Mouse (Mus musculus) midbrain, embryonic 14.5 days (tissue): ENCODE data around the gene Dusp13. TPM values are rescaled to one million over a fixed set of nuclear protein-coding genes. Genes with fewer than 3 reads are reported as not detected.

Experiments
- ATAC-seq: fragments of 200-750 bp; cut with Nextera tagmentation; 2 replicates; pipeline ENCODE4 v1.8.0; 2017; ENCODE audit warnings: moderate number of reproducible peaks, moderate library complexity; ENCODE audit not compliant: low FRiP score, low TSS enrichment
- DNase-seq: peaks from one replicate; pipeline ENCODE4 v3.0.0-alpha.2; 2015
- H3K27ac ChIP-seq: fragments of 300-500 bp; sonication (generic); replicated peaks from 2 replicates; pipeline ENCODE4 v1.5.1; 2014; ENCODE audit warnings: mild to moderate bottlenecking, low read depth, low read length, moderate library complexity
- H3K27me3 ChIP-seq: fragments of 300-500 bp; sonication (generic); 2 replicates; pipeline ENCODE4 v1.6.1; 2014; ENCODE audit warnings: low read length, control low read depth, mixed read lengths; ENCODE audit not compliant: control insufficient read depth, insufficient read depth
- H3K36me3 ChIP-seq: fragments of 300-500 bp; sonication (generic); 2 replicates; pipeline ENCODE4 v1.6.1; 2014; ENCODE audit warnings: low read length, control low read depth; ENCODE audit not compliant: control insufficient read depth, insufficient read depth
- H3K4me1 ChIP-seq: fragments of 300-500 bp; sonication (generic); 2 replicates; pipeline ENCODE4 v1.6.1; 2014; ENCODE audit warnings: mild to moderate bottlenecking, antibody characterized with exemption, low read length, control low read depth; ENCODE audit not compliant: control insufficient read depth, insufficient read depth
- H3K4me2 ChIP-seq: fragments of 300-500 bp; sonication (generic); 2 replicates; pipeline ENCODE4 v1.6.1; 2014; ENCODE audit warnings: mild to moderate bottlenecking, low read length, moderate library complexity
- H3K4me3 ChIP-seq: fragments of 300-500 bp; sonication (generic); replicated peaks from 2 replicates; pipeline ENCODE4 v1.5.1; 2014; ENCODE audit warnings: low read depth, low read length
- H3K9ac ChIP-seq: fragments of 300-500 bp; sonication (generic); replicated peaks from 2 replicates; pipeline ENCODE4 v1.6.1; 2014; ENCODE audit warnings: mild to moderate bottlenecking, low read length, moderate library complexity
- H3K9me3 ChIP-seq: fragments of 300-500 bp; sonication (generic); 2 replicates; pipeline ENCODE4 v1.6.1; 2016; ENCODE audit warnings: low read length, control low read depth, mixed read lengths; ENCODE audit not compliant: control insufficient read depth
- WGBS: fragments of 180-500 bp; shearing (Covaris S2); extraction: QIAGEN DNeasy Blood & Tissue Kit; methylation state at CpG from one replicate; pipeline ENCODE4 v1.1.7; 2014; 5-methylcytosine and 5-hydroxymethylcytosine counted together
- polyA plus RNA-seq: library from polyadenylated mRNA; unstranded; fragments of >200 nt; fragmentation: Nextera tagmentation; extraction: Ambion mirVana; gene quantifications from 2 replicates; pipeline ENCODE4 v1.2.1, GENCODE M21; 2014

Gene Dusp13
- polyA plus RNA-seq, 1 experiment from 2014 or later = not detected

- no peak overlapping the region for H3K27ac ChIP-seq
- no peaks in the 10 kb centered on the region for H3K27me3 ChIP-seq
- no peak overlapping the region for H3K9ac ChIP-seq
- 54% methylated on average over 2 of the region's 2 CpGs for WGBS
- peaks cover 14% of the 10 kb centered on the region for H3K36me3 ChIP-seq
- no peak overlapping the region for H3K4me2 ChIP-seq
- no peak for ATAC-seq
- no peak overlapping the region for H3K4me3 ChIP-seq
- no peaks in the 10 kb centered on the region; the same call in 1 of the 2 replicates for H3K4me1 ChIP-seq
- no peaks in the 10 kb centered on the region for H3K9me3 ChIP-seq
- DNase-seq = no peak
Measured at GRCm38 (mm10) chr14:21773946-21774345, 23.0 kb upstream of the Dusp13 start.

- Histone ChIP-seq H3K27me3 (no peaks in the 10 kb centered on the region), H3K9me3 (no peaks in the 10 kb centered on the region), H3K4me3 (no peak overlapping the region), H3K9ac (no peak overlapping the region), H3K27ac (no peak overlapping the region), H3K36me3 (peaks cover 12% of the 10 kb centered on the region), H3K4me2 (no peak overlapping the region), H3K4me1 (no peaks in the 10 kb centered on the region; the same call in 1 of the 2 replicates)
- 75% methylated on average over 11 of the region's 11 CpGs for WGBS
- no peak for ATAC-seq
- no peak for DNase-seq
Measured at GRCm38 (mm10) chr14:21772506-21773281, 21.7 kb upstream of the Dusp13 start.

- no peak overlapping the region for H3K9ac ChIP-seq
- H3K4me3 ChIP-seq = no peak overlapping the region
- no peak overlapping the region for H3K27ac ChIP-seq
- ATAC-seq = no peak
- H3K4me1 ChIP-seq = no peaks in the 10 kb centered on the region; the same call in 1 of the 2 replicates
- no peaks in the 10 kb centered on the region for H3K27me3 ChIP-seq
- no peaks in the 10 kb centered on the region for H3K9me3 ChIP-seq
- DNase-seq = no peak
- no peaks in the 10 kb centered on the region for H3K36me3 ChIP-seq
- WGBS = 96% methylated on average over 6 of the region's 6 CpGs
- H3K4me2 ChIP-seq = no peak overlapping the region
Measured at GRCm38 (mm10) chr14:21766398-21766958, 15.5 kb upstream of the Dusp13 start.

- no peaks in the 10 kb centered on the region for H3K36me3 ChIP-seq
- H3K27me3 ChIP-seq = no peaks in the 10 kb centered on the region
- H3K9me3 ChIP-seq = no peaks in the 10 kb centered on the region
- no peak for ATAC-seq
- H3K9ac ChIP-seq = no peak overlapping the region
- H3K4me3 ChIP-seq = no peak overlapping the region
- H3K4me2 ChIP-seq = no peak overlapping the region
- no peaks in the 10 kb centered on the region; the same call in 1 of the 2 replicates for H3K4me1 ChIP-seq
- no peak overlapping the region for H3K27ac ChIP-seq
- no peak for DNase-seq
- WGBS = 73% methylated on average over 7 of the region's 7 CpGs
Measured at GRCm38 (mm10) chr14:21765754-21766397, 14.9 kb upstream of the Dusp13 start.

GRCm38 (mm10) chr14:21764646-21765045 lies 13.7 kb upstream of the Dusp13 start:
- H3K4me3 ChIP-seq = no peak overlapping the region
- 84% methylated on average over 6 of the region's 6 CpGs for WGBS
- H3K27ac ChIP-seq = no peak overlapping the region
- no peaks in the 10 kb centered on the region for H3K9me3 ChIP-seq
- H3K4me2 ChIP-seq = no peak overlapping the region
- no peaks in the 10 kb centered on the region for H3K36me3 ChIP-seq
- ATAC-seq = no peak
- no peak for DNase-seq
- no peak overlapping the region for H3K9ac ChIP-seq
- no peaks in the 10 kb centered on the region for H3K27me3 ChIP-seq
- H3K4me1 ChIP-seq = no peaks in the 10 kb centered on the region; the same call in 1 of the 2 replicates

GRCm38 (mm10) chr14:21763736-21764135 lies 12.8 kb upstream of the Dusp13 start:
- H3K36me3 ChIP-seq = no peaks in the 10 kb centered on the region
- no peak for ATAC-seq
- no peaks in the 10 kb centered on the region for H3K9me3 ChIP-seq
- no peaks in the 10 kb centered on the region for H3K27me3 ChIP-seq
- no peak overlapping the region for H3K27ac ChIP-seq
- H3K4me1 ChIP-seq = no peaks in the 10 kb centered on the region
- no peak overlapping the region for H3K4me2 ChIP-seq
- H3K9ac ChIP-seq = no peak overlapping the region
- no peak overlapping the region for H3K4me3 ChIP-seq
- 95% methylated on average over 3 of the region's 3 CpGs for WGBS
- DNase-seq = no peak

GRCm38 (mm10) chr14:21761560-21761959 lies 10.6 kb upstream of the Dusp13 start:
- Histone ChIP-seq H3K27ac (no peak overlapping the region), H3K27me3 (no peaks in the 10 kb centered on the region), H3K9me3 (no peaks in the 10 kb centered on the region), H3K36me3 (no peaks in the 10 kb centered on the region), H3K4me2 (no peak overlapping the region), H3K4me3 (no peak overlapping the region), H3K9ac (no peak overlapping the region), H3K4me1 (no peaks in the 10 kb centered on the region)
- DNase-seq (no peak), ATAC-seq (no peak)
- 92% methylated on average over 9 of the region's 9 CpGs for WGBS

- no peak overlapping the region for H3K27ac ChIP-seq
- H3K4me1 ChIP-seq = peaks cover 12% of the 10 kb centered on the region
- ATAC-seq (no peak), DNase-seq (no peak)
- no peak overlapping the region for H3K4me3 ChIP-seq
- H3K27me3 ChIP-seq = no peaks in the 10 kb centered on the region
- H3K9me3 ChIP-seq = no peaks in the 10 kb centered on the region
- H3K36me3 ChIP-seq = no peaks in the 10 kb centered on the region
- no peak overlapping the region for H3K9ac ChIP-seq
- no peak overlapping the region for H3K4me2 ChIP-seq
- 79% methylated on average over 4 of the region's 4 CpGs for WGBS
Measured at GRCm38 (mm10) chr14:21753367-21753766, 2.4 kb upstream of the Dusp13 start.
